Mouse (Mus musculus): ENCODE results near the gene Gabrr2.

DNA sequence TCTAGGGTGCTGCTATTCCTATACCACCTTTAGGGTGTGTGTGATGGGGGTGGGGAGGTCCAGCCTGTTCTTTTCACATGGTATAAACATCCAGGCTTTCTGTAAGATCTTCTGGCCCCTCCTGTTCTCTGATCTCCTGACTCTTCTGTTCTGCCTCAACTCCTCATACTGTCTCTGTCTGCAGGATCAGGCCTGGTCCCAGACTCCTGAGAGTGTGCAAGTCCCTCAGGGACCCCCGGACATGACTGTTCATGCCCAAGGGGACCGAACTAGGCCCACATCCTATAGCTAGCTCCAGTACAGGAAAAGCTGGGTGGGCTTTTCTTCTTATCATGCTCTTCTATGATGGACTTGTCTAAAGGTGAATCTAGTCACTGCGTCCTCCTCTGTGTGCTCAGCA, 4.5 kb downstream of the Gabrr2 start:
- no peak for TF ChIP-seq CTCF (IDR thresholded peaks at IDR 0.05; ENCODE audit: low read depth, low read length)
- no peak for TF ChIP-seq EP300 (IDR thresholded peaks at IDR 0.05; ENCODE audit: insufficient read depth, low read depth, low read length)
- no peak for TF ChIP-seq POLR2A (IDR thresholded peaks at IDR 0.05; ENCODE audit: insufficient read depth, low read length)

All from ES-Bruce4 (cell line).